Mouse (Mus musculus) spleen, postnatal 10 days (tissue): ENCODE results near the gene Eprs.

ENCODE experiments used
- DNase-seq, 2 experiments: peaks; one replicate each; pipeline ENCODE4 v3.0.0; 2021 to 2022; ENCODE audit warnings: low spot score in 2 of 2

The Eprs gene

GRCm38 (mm10) chr1:185449727-185450126 lies 86.9 kb downstream of the Eprs start:
- DNase-seq = no peak

GRCm38 (mm10) chr1:185451077-185451476 lies 88.2 kb downstream of the Eprs start:
- DNase-seq = no peak

- no peak for DNase-seq
Measured at GRCm38 (mm10) chr1:185451495-185451894, 88.7 kb downstream of the Eprs start.

DNA sequence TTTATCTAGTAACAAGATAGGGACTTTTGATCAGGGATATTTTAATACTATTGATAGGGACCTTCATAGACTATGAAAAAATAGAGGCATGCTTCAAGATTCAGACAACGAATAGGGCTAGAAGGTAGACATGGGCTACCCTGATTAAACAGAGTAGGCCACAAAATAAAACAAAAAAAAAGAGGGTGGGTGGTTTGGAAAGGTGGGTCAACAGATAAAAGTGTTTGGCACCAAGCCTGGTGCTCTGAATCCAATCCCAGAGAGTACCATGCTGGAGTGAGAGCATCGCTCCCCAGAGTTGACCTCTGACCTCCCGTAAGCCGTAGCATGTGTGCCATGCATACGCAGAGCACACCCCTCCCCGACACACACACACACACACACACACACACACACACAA lies 89.6 kb downstream of the Eprs start:
- DNase-seq = no peak

- DNase-seq = no peak
Measured at GRCm38 (mm10) chr1:185454144-185454543, 91.3 kb downstream of the Eprs start.

GRCm38 (mm10) chr1:185454575-185454954 lies 91.7 kb downstream of the Eprs start, which contains the start of gene Slc30a10:
Gene Slc30a10 (plus strand): TSS chr1:185454848.
- peak; percentile 73 to 88 for DNase-seq

GRCm38 (mm10) chr1:185454955-185455701 lies 92.3 kb downstream of the Eprs start:
- peak; percentile 61 to 71 for DNase-seq

DNA sequence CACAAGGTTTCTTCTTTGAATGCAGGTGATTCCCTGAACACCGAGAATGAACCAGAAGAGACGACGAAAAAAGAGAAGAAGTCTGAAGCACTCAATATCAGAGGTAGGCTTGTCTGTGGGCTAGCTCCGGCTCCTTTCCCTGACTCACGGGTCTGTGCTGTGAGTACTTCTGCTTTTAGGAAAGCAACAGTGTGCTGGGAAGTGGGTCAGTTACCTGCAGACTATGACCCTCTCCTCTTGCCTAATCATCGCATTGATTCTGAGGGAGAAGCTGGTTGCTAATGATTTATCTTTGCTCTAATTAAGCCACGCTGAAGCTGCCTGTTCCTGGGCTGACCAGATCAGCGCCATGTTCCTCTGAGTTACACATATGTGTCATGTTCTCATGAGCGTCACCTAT lies 93.5 kb downstream of the Eprs start:
- no peak for DNase-seq

- no peak for DNase-seq
Measured at GRCm38 (mm10) chr1:185460096-185460495, 97.3 kb downstream of the Eprs start.

GRCm38 (mm10) chr1:185462889-185463288 lies 100.0 kb downstream of the Eprs start:
- DNase-seq = no peak

- peak in 1 of 2 experiments; percentile 48 for DNase-seq
Measured at GRCm38 (mm10) chr1:185469551-185470021, 106.7 kb downstream of the Eprs start.

DNA sequence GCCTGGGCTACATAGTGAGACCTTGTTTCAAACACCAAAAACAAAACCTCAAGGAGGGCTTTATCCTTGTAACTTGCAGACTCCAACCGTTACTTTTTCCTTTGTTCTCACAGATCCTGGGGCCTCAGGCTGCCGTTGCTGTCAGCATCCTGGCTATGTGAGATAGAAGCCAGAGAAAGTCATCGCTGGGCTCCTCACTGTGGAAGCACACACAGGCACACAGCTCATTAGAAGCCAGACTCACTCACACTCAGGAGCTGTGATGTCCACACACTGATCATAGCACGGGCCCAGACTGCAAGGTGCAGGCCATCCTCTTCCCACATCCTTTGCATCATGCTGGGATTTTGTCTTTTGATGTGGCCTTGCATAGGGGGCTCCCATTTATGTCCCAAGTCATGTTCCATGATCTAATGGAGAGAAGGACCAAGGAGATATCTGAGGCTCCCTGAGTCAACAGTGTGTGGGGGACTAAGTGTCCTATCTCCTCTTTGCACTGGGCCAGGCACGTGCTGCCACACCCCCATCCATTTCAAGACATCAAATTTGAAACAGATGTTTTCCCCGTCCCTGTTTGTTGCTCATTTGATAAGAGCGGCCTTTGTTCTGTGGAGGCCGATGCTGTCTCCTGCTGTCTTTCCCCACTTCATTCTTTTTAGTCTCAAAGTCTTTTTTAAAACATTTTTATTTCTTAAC lies 109.3 kb downstream of the Eprs start:
- peak; percentile 47 to 66 for DNase-seq

DNA sequence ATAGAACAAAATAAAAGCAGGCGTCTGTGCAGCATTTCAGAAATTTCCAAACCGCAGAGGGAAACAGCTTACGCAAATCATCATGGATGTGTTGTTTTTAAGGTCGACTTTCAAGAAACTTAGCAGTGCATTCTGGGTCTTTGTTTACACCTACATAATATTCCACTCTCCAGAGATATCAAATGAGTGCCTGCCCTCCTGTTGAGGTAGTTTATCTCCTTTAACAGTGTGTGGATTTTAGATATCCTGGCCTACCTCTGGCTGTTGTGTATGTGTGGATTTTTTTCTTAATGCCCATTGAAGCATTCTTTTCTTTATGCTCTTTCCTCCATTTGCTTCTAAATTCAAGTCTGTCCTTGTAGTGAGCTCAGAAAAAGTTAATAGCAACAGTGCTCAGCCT lies 109.9 kb downstream of the Eprs start:
- DNase-seq = no peak

- no peak for DNase-seq
Measured at GRCm38 (mm10) chr1:185473437-185473836, 110.6 kb downstream of the Eprs start.
